ENCODE assay signal across 8 mouse cellular contexts in genomic region chr3:20154531-20155367, GRCm38 (mm10). TPM values are rescaled to one million over a fixed set of nuclear protein-coding genes. Genes with fewer than 3 reads are reported as not detected.
DNase-seq lines count a peak whose midpoint lies in the region; ATAC-seq and TF ChIP-seq lines count a peak whose summit lies in the region.

Gyg (minus strand) TSS chr3:20155317.

- peak; percentile 38; the same call in 1 of the 2 replicates for TF ChIP-seq POLR2A in lung, adult 2 months (IDR thresholded peaks at IDR 0.05; ENCODE audit: borderline replicate concordance, extremely low read depth, low read depth, low read length)

- H3K4me2 ChIP-seq in forebrain, embryonic 14.5 days (ENCODE audit: low read length), result peak within 1 kb of the TSS; percentile 91
- H3K4me2 ChIP-seq in neural tube, embryonic 15.5 days, result peak within 1 kb of the TSS; percentile 96

- no peaks in the 10 kb centered on the region for H3K36me3 ChIP-seq in E14TG2a.4 (ENCODE audit: insufficient read depth, low read length)
- no peaks in the 10 kb centered on the region for H3K36me3 ChIP-seq in forebrain, embryonic 14.5 days (ENCODE audit: control insufficient read depth, insufficient read depth, low read length)
- H3K36me3 ChIP-seq in neural tube, embryonic 15.5 days, result no peaks in the 10 kb centered on the region; the same call in 1 of the 2 replicates

- peaks cover 44% of the 10 kb centered on the region for H3K27me3 ChIP-seq in E14TG2a.4 (ENCODE audit: insufficient read depth, low read length)
- no peaks in the 10 kb centered on the region for H3K27me3 ChIP-seq in forebrain, embryonic 14.5 days (replicated peaks; ENCODE audit: control insufficient read depth, insufficient read depth, low read length)
- no peaks in the 10 kb centered on the region; the same call in 1 of the 2 replicates for H3K27me3 ChIP-seq in neural tube, embryonic 15.5 days (replicated peaks)

- peak within 1 kb of the TSS; percentile 84 for H3K4me3 ChIP-seq in E14TG2a.4 (replicated peaks; ENCODE audit: low read length)
- H3K4me3 ChIP-seq in forebrain, embryonic 14.5 days (ENCODE audit: low read depth, low read length), result peak within 1 kb of the TSS; percentile 66
- H3K4me3 ChIP-seq in lung, adult 2 months (replicated peaks; ENCODE audit: extremely low read depth, low read depth, low read length), result peak within 1 kb of the TSS; percentile 88
- H3K4me3 ChIP-seq in neural tube, embryonic 15.5 days (replicated peaks), result peak within 1 kb of the TSS; percentile 53

- H3K9me3 ChIP-seq in E14TG2a.4 (ENCODE audit: low read length), result 0 out of 2 replicates have a peak, but pooled peaks cover 3% of the 10 kb centered on the region
- peaks cover 5% of the 10 kb centered on the region; the same call in 1 of the 2 replicates for H3K9me3 ChIP-seq in forebrain, embryonic 14.5 days (replicated peaks; ENCODE audit: control insufficient read depth, low read length)
- H3K9me3 ChIP-seq in neural tube, embryonic 15.5 days (replicated peaks), result no peaks in the 10 kb centered on the region

- H3K9ac ChIP-seq in forebrain, embryonic 14.5 days (ENCODE audit: low read length), result peak within 1 kb of the TSS; percentile 81
- peak within 1 kb of the TSS; percentile 67 for H3K9ac ChIP-seq in neural tube, embryonic 15.5 days (replicated peaks)

- H3K4me1 ChIP-seq in E14TG2a.4 (replicated peaks; ENCODE audit: low read depth, low read length), result peaks cover 15% of the 10 kb centered on the region
- H3K4me1 ChIP-seq in forebrain, embryonic 14.5 days (ENCODE audit: control insufficient read depth, insufficient read depth, low read length), result 0 out of 2 replicates have a peak, but pooled peaks cover 2% of the 10 kb centered on the region
- H3K4me1 ChIP-seq in lung, adult 2 months (ENCODE audit: control insufficient read depth, insufficient read depth, low read length), result peaks cover 2% of the 10 kb centered on the region; the same call in 1 of the 2 replicates
- peaks cover 13% of the 10 kb centered on the region for H3K4me1 ChIP-seq in neural tube, embryonic 15.5 days

- ATAC-seq in cerebellum, adult (ENCODE audit: insufficient number of reproducible peaks, low FRiP score, low TSS enrichment), result peak; percentile 64
- ATAC-seq in forebrain, embryonic 14.5 days, result peak; percentile 96
- peak; percentile 96 for ATAC-seq in neural tube, embryonic 15.5 days (ENCODE audit: low FRiP score)

- 0 out of 2 replicates have a peak within 1 kb of the TSS, but pooled peaks have one; percentile 21 for H3K27ac ChIP-seq in forebrain, embryonic 14.5 days (ENCODE audit: low read depth, low read length)
- 0 out of 2 replicates have a peak within 1 kb of the TSS, but pooled peaks have one; percentile 20 for H3K27ac ChIP-seq in neural tube, embryonic 15.5 days (replicated peaks)

- TF ChIP-seq CTCF in E14TG2a.4 (conservative IDR thresholded peaks at IDR 0.05; ENCODE audit: low read length), result no peak
- no peak for TF ChIP-seq CTCF in lung, adult 2 months (IDR thresholded peaks at IDR 0.05; ENCODE audit: insufficient read depth, low read length)

- peak; percentile 44 for DNase-seq in forebrain, embryonic 14.5 days (ENCODE audit: low spot score)
- peak; percentile 73 to 79 for DNase-seq in heart, postnatal 10 days
- peak; percentile 68 to 80 for DNase-seq in kidney, postnatal 4 days
- peak; percentile 66 for DNase-seq in lung, adult 2 months
- peak; percentile 69 for DNase-seq in testis, postnatal 10 days (ENCODE audit: low spot score)

- WGBS in forebrain, embryonic 14.5 days, result under 1% methylated on average over 73 of the region's 73 CpGs
- under 1% methylated on average over 73 of the region's 73 CpGs for WGBS in lung, adult 2 months
- WGBS in neural tube, embryonic 15.5 days, result under 1% methylated on average over 68 of the region's 73 CpGs

- intact Hi-C loops in heart, postnatal 10 days (cut with DNase I), result loop anchor here (2.0 to 10.0 kb wide), 3 partner anchors 44 to 530 kb away; partner anchors contain the start of gene 1700064H15Rik

RNA-seq across cellular contexts. Expression of gene Gyg, which starts in this region (rescaled TPM):
- 33.2 and 35.3 TPM in 2 replicates for polyA plus RNA-seq in forebrain, embryonic 14.5 days (2014; fragmentation: Nextera tagmentation; extraction: Ambion mirVana)
- total RNA-seq in heart, postnatal 10 days (2021), result 100 to 1,000 TPM; 135 to 143 TPM
- polyA plus RNA-seq in lung, adult 2 months (2012; rRNA removed), result 52.8 and 99.0 TPM in 2 replicates
- 80.6 and 84.9 TPM in 2 replicates for polyA plus RNA-seq in neural tube, embryonic 15.5 days (2015; fragmentation: Nextera tagmentation; extraction: Ambion mirVana)

Comparison
In these comparisons a context has a peak if more than half of its experiments do, and no peak if none do; other contexts are left out.
1. Peak in every context shown above with its lines: DNase-seq, ATAC-seq, H3K4me3 ChIP-seq and H3K27ac ChIP-seq.